Mouse (Mus musculus): ENCODE data around the gene Clcf1. TPM values are rescaled to one million over a fixed set of nuclear protein-coding genes. Genes with fewer than 3 reads are reported as not detected.
A peak's percentile ranks its signal among the peaks of the same experiment; 100 is the strongest.

Gene Clcf1
- total and polyA plus RNA-seq, 3 experiments, result 0.55 to 5.4 (median 1.0) TPM

- Histone ChIP-seq H3K79me2 (replicated peaks; ENCODE audit: control insufficient read depth, insufficient read depth, low read length) (no peaks in the 10 kb centered on the region), H3K4me1 (ENCODE audit: control insufficient read depth, insufficient read depth, low read length) (peaks cover 8% of the 10 kb centered on the region; the same call in 1 of the 2 replicates), H3K9ac (ENCODE audit: low read depth, low read length) (no peak overlapping the region), H3K27me3 (ENCODE audit: control insufficient read depth, insufficient read depth, low read length) (no peaks in the 10 kb centered on the region), H3K4me3 (no peak overlapping the region), H3K36me3 (ENCODE audit: control insufficient read depth, insufficient read depth, low read length) (no peaks in the 10 kb centered on the region), H3K27ac (no peak overlapping the region)
- no peak for TF ChIP-seq EP300 (IDR thresholded peaks at IDR 0.05; ENCODE audit: insufficient read depth, low read depth, low read length)
- TF ChIP-seq POLR2A (IDR thresholded peaks at IDR 0.05; ENCODE audit: insufficient read depth, low read depth, low read length), result no peak
- no peak for TF ChIP-seq CTCF (IDR thresholded peaks at IDR 0.05)
- DNase-seq, result peak in 1 of 2 experiments; percentile 74
- intact Hi-C loops (cut with DNase I), result no loop called here
- 64% methylated on average over 3 of the region's 3 CpGs for WGBS
Observed at GRCm38 (mm10) chr19:4181892-4182291, 32.1 kb upstream of the Clcf1 start.

GRCm38 (mm10) chr19:4183689-4184088, 30.3 kb upstream of the Clcf1 start:
- H3K27ac ChIP-seq, result no peak overlapping the region
- intact Hi-C loops (cut with DNase I), result no loop called here
- H3K36me3 ChIP-seq (ENCODE audit: control insufficient read depth, insufficient read depth, low read length), result no peaks in the 10 kb centered on the region

GRCm38 (mm10) chr19:4184976-4185975, 28.8 kb upstream of the Clcf1 start:
- TF ChIP-seq CTCF (IDR thresholded peaks at IDR 0.05) (no peak), POLR2A (IDR thresholded peaks at IDR 0.05; ENCODE audit: insufficient read depth, low read depth, low read length) (no peak), EP300 (IDR thresholded peaks at IDR 0.05; ENCODE audit: insufficient read depth, low read depth, low read length) (no peak)
- no peaks in the 10 kb centered on the region for H3K36me3 ChIP-seq (ENCODE audit: control insufficient read depth, insufficient read depth, low read length)
- no peak overlapping the region for H3K4me3 ChIP-seq
- no peaks in the 10 kb centered on the region for H3K27me3 ChIP-seq (ENCODE audit: control insufficient read depth, insufficient read depth, low read length)
- H3K4me1 ChIP-seq (ENCODE audit: control insufficient read depth, insufficient read depth, low read length), result peaks cover 8% of the 10 kb centered on the region; the same call in 1 of the 2 replicates
- intact Hi-C loops (cut with DNase I), result no loop called here
- 42% methylated on average over 15 of the region's 15 CpGs for WGBS
- no peaks in the 10 kb centered on the region for H3K79me2 ChIP-seq (replicated peaks; ENCODE audit: control insufficient read depth, insufficient read depth, low read length)
- H3K9ac ChIP-seq (ENCODE audit: low read depth, low read length), result no peak overlapping the region
- peak in 1 of 2 experiments; percentile 56 for DNase-seq
- peak overlapping the region; percentile 54; the same call in 1 of the 2 replicates for H3K27ac ChIP-seq

More at GRCm38 (mm10) chr19:4183689-4184088, 30.3 kb upstream of the Clcf1 start:
- 92% methylated on average over 2 of the region's 2 CpGs for WGBS
- TF ChIP-seq POLR2A (IDR thresholded peaks at IDR 0.05; ENCODE audit: insufficient read depth, low read depth, low read length) (no peak), CTCF (IDR thresholded peaks at IDR 0.05) (no peak), EP300 (IDR thresholded peaks at IDR 0.05; ENCODE audit: insufficient read depth, low read depth, low read length) (no peak)
- DNase-seq, result no peak
- H3K79me2 ChIP-seq (replicated peaks; ENCODE audit: control insufficient read depth, insufficient read depth, low read length), result no peaks in the 10 kb centered on the region
- no peaks in the 10 kb centered on the region for H3K27me3 ChIP-seq (ENCODE audit: control insufficient read depth, insufficient read depth, low read length)
- H3K4me1 ChIP-seq (ENCODE audit: control insufficient read depth, insufficient read depth, low read length), result peaks cover 8% of the 10 kb centered on the region; the same call in 1 of the 2 replicates
- H3K9ac ChIP-seq (ENCODE audit: low read depth, low read length), result no peak overlapping the region
- no peak overlapping the region for H3K4me3 ChIP-seq

DNA sequence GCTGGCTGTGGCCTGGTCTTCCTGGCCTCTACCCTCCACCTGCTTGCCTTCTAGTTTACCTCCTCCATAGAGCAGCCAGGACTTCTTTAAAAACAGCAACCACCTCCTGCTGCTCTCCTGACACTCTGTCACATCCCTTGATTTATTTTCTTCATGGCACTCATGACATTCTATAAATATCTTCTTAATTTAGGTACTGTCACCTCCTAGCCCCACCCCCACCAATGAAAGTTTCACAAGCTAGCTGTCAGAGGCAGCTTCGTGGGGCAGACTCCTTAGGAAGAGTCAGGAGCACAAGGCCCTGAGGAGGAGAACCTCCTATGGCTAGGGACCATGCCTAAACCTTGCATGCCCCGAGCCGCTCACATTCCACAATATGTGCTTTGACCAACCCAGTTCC, 26.7 kb upstream of the Clcf1 start:
- 69% methylated on average over 3 of the region's 3 CpGs for WGBS
- H3K9ac ChIP-seq (ENCODE audit: low read depth, low read length), result no peak overlapping the region
- no peak for TF ChIP-seq CTCF (IDR thresholded peaks at IDR 0.05)
- TF ChIP-seq POLR2A (IDR thresholded peaks at IDR 0.05; ENCODE audit: insufficient read depth, low read depth, low read length), result no peak
- TF ChIP-seq EP300 (IDR thresholded peaks at IDR 0.05; ENCODE audit: insufficient read depth, low read depth, low read length), result no peak
- H3K4me1 ChIP-seq (ENCODE audit: control insufficient read depth, insufficient read depth, low read length), result peaks cover 11% of the 10 kb centered on the region
- no peaks in the 10 kb centered on the region for H3K36me3 ChIP-seq (ENCODE audit: control insufficient read depth, insufficient read depth, low read length)
- no peak for DNase-seq
- 0 out of 2 replicates have a peak, but pooled peaks cover 2% of the 10 kb centered on the region for H3K79me2 ChIP-seq (replicated peaks; ENCODE audit: control insufficient read depth, insufficient read depth, low read length)
- intact Hi-C loops (cut with DNase I), result no loop called here
- no peak overlapping the region for H3K4me3 ChIP-seq
- H3K27me3 ChIP-seq (ENCODE audit: control insufficient read depth, insufficient read depth, low read length), result no peaks in the 10 kb centered on the region
- peak overlapping the region; percentile 75 for H3K27ac ChIP-seq

DNA sequence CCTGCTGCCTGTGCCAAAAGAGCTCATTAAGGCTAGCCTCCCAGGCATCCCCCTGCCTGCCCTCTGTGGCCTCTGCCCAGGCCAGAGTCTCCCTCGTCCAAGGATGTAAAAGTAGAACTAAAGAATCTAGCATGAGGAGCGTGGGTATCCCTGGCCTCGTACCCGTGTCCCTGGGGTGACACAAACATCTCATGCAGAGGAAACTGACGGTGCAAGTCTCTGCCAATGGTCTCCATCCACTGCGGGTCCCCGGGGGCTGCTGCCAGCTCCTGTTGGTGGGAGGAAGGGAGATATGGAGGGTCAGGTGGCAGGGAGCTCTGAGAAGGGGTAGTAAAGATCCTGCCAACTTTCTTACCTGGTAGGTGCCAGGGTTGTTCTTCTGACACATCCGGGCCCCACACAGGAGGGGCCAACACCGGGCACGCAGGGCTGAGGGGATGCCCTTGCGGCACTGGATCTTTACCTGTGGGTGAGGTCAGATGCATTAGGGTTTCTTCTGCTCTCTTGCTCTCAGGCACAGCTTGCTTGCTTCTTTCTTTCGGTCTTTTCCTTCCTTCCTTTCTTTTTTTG, 24.9 kb upstream of the Clcf1 start:
- no peak for DNase-seq
- Histone ChIP-seq H3K27me3 (ENCODE audit: control insufficient read depth, insufficient read depth, low read length) (no peaks in the 10 kb centered on the region), H3K4me1 (ENCODE audit: control insufficient read depth, insufficient read depth, low read length) (peaks cover 15% of the 10 kb centered on the region), H3K9ac (ENCODE audit: low read depth, low read length) (no peak overlapping the region), H3K79me2 (replicated peaks; ENCODE audit: control insufficient read depth, insufficient read depth, low read length) (peaks cover 5% of the 10 kb centered on the region; the same call in 1 of the 2 replicates), H3K4me3 (no peak overlapping the region), H3K27ac (no peak overlapping the region), H3K36me3 (ENCODE audit: control insufficient read depth, insufficient read depth, low read length) (peaks cover 7% of the 10 kb centered on the region; the same call in 1 of the 2 replicates)
- no peak for TF ChIP-seq CTCF (IDR thresholded peaks at IDR 0.05)
- no peak for TF ChIP-seq EP300 (IDR thresholded peaks at IDR 0.05; ENCODE audit: insufficient read depth, low read depth, low read length)
- TF ChIP-seq POLR2A (IDR thresholded peaks at IDR 0.05; ENCODE audit: insufficient read depth, low read depth, low read length), result no peak
- intact Hi-C loops (cut with DNase I), result no loop called here
- 83% methylated on average over 12 of the region's 12 CpGs for WGBS
